Mouse (Mus musculus): ENCODE results near the gene Egln1. TPM values are rescaled to one million over a fixed set of nuclear protein-coding genes. Genes with fewer than 3 reads are reported as not detected.

The Egln1 gene
- polyA plus RNA-seq, 1 experiment = 59.4 TPM

DNA sequence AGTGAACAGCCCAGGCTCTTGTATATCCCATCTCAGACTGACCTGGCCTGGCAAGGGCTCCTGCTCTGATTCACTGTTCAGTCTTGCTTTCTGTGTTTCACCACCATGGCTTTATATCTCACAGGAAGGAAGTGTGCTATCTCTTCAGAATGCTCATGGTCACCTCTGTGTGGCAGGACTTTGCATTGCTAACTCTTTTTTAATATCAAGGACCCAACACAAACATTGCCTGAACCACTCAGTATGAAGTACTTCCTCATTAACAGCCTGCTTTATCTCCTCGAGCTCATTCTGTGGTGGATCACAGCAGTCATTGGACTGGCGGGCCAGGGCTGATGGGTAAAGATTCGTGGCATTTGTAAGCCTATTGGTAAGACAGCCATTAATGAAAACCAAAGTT is 82.5 kb downstream of the Egln1 start:
- H3K4me1 ChIP-seq (ENCODE audit: control insufficient read depth, insufficient read depth, low read length) = peaks cover 3% of the 10 kb centered on the region
- no peak overlapping the region for H3K27ac ChIP-seq (ENCODE audit: insufficient read depth, low read length)
- H3K4me3 ChIP-seq (ENCODE audit: insufficient read depth, low read length) = no peak overlapping the region
- TF ChIP-seq CTCF (IDR thresholded peaks at IDR 0.05; ENCODE audit: extremely low read depth, insufficient read depth, low read length) (no peak), POLR2A (IDR thresholded peaks at IDR 0.05; ENCODE audit: extremely low read depth, insufficient read depth, low read length) (no peak)

DNA sequence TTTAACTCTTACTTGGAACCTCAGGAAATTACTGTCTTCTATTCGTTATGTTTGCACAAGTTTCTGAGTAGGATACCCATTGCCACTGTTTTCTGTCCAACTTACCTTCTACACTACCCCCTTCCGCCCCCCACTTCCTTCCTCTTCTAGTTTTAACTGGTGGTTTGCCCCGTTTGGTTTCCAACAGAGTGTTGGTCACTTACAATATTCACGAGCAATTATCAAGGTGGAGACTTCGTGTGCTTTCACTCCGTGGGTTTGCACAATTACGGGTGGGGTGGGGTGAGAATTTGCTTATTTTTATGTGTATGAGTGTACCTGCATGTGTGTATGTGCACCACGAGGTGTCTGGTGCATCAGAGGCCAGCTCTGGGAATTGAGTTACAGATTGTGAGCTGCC is 85.4 kb downstream of the Egln1 start:
- Histone ChIP-seq H3K27ac (ENCODE audit: insufficient read depth, low read length) (no peak overlapping the region), H3K4me3 (ENCODE audit: insufficient read depth, low read length) (peak overlapping the region; percentile 85), H3K4me1 (ENCODE audit: control insufficient read depth, insufficient read depth, low read length) (peaks cover 3% of the 10 kb centered on the region)
- TF ChIP-seq CTCF (IDR thresholded peaks at IDR 0.05; ENCODE audit: extremely low read depth, insufficient read depth, low read length) (no peak), POLR2A (IDR thresholded peaks at IDR 0.05; ENCODE audit: extremely low read depth, insufficient read depth, low read length) (no peak)

DNA sequence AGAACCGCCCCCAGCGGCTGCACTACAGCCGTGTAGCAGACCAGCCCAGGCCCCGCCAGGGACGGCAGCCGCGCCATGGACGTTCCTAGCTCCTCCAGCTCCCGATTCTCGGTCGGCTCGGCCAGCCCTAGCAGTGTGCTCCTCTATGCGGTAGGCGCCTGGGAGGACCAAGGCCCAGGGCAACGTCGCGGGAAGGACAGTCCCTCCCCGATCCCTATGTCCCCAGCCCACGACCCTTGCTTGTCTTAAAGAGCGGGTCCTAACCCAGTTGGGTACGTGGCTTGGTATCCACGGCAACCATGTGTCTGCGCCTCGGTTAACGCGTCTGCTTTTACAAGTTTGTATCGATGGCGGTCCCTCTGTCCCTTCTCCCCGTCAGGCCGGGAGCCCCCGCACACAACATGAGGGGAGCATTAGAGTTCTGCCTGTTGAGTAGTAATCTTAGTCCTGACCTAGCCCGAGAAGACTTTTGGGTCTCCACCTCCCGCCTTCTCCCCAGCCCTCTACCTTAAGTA is 85.9 kb downstream of the Egln1 start:
- TF ChIP-seq POLR2A (IDR thresholded peaks at IDR 0.05; ENCODE audit: extremely low read depth, insufficient read depth, low read length) = no peak
- TF ChIP-seq CTCF (IDR thresholded peaks at IDR 0.05; ENCODE audit: extremely low read depth, insufficient read depth, low read length) = no peak
- H3K4me3 ChIP-seq (ENCODE audit: insufficient read depth, low read length) = peak overlapping the region; percentile 85
- peaks cover 3% of the 10 kb centered on the region for H3K4me1 ChIP-seq (ENCODE audit: control insufficient read depth, insufficient read depth, low read length)
- H3K27ac ChIP-seq (ENCODE audit: insufficient read depth, low read length) = peak overlapping the region; percentile 20

DNA sequence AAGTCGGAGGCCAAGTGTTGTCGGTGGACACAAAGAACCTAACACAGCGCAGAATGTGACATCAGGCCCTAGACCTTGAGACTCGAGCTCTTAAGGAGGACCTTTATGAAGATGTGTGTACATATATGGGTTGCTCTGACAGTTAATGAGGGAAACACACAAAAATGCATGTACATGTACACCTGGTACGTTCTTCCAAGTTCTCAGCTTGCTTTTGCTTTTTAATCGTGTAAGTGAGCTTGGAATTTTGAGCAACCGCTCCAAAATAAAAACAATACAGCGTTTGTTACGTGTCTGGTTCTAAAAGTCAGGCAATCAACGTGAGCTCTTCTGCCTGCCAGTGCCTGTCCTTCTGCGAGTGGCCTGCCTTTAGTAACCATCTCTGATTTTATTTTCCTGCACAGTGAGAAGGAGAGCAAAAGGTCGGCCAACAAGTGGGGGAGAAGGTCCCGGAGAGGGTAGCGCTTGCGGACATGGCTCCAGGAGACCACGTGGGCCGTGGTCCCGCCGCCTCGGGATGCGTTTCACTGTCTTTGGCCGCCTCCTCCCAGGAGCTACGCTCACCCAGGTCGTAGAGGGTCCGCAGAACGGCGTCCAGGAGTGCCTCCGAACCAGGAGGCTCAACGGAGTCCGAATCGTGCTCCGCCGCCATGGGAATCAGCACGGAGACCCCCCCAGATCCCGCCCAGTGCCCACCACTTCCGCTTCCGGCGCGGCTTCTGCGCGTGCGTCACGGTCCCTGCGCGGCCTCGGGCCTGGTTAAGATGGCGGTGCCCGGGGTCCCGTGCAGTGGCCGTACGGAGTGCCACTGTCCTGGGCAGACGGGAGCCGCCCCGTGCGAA is 86.6 kb downstream of the Egln1 start, which contains the start of the genes Gnpat and 2810004N23Rik:
TSS of gene Gnpat (plus strand) at position 713 of the 842 bp plus-strand sequence.
TSS of gene 2810004N23Rik (minus strand) at position 800 of the 842 bp plus-strand sequence.
- Histone ChIP-seq H3K27ac (ENCODE audit: insufficient read depth, low read length) (peak within 1 kb of the TSS; percentile 64), H3K4me3 (ENCODE audit: insufficient read depth, low read length) (peak within 1 kb of the TSS; percentile 85), H3K4me1 (ENCODE audit: control insufficient read depth, insufficient read depth, low read length) (peaks cover 3% of the 10 kb centered on the region)
- peak; percentile 81 for TF ChIP-seq POLR2A (IDR thresholded peaks at IDR 0.05; ENCODE audit: extremely low read depth, insufficient read depth, low read length)
- no peak for TF ChIP-seq CTCF (IDR thresholded peaks at IDR 0.05; ENCODE audit: extremely low read depth, insufficient read depth, low read length)

DNA sequence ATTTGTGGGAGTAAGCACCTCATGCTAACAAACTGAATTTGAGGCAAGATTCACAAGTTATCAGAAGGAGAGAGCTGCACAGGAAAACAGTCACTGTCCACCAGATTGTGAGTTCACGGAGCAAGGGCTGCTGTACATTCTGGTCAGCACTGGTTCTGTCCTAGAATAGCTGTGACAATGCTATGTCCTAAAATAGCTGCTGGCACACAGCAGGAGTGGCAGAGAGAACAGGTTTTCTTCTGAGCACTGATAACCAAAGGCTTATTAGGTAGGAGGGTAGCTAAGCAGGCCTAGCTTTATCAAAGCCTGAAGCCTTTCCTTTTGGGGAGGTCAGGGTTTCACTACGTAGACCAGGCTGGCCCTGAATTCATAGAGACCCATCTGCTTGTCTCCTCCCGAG is 88.9 kb downstream of the Egln1 start:
- H3K27ac ChIP-seq (ENCODE audit: insufficient read depth, low read length) = no peak overlapping the region
- TF ChIP-seq CTCF (IDR thresholded peaks at IDR 0.05; ENCODE audit: extremely low read depth, insufficient read depth, low read length) = no peak
- no peak for TF ChIP-seq POLR2A (IDR thresholded peaks at IDR 0.05; ENCODE audit: extremely low read depth, insufficient read depth, low read length)
- peaks cover 3% of the 10 kb centered on the region for H3K4me1 ChIP-seq (ENCODE audit: control insufficient read depth, insufficient read depth, low read length)
- H3K4me3 ChIP-seq (ENCODE audit: insufficient read depth, low read length) = no peak overlapping the region

DNA sequence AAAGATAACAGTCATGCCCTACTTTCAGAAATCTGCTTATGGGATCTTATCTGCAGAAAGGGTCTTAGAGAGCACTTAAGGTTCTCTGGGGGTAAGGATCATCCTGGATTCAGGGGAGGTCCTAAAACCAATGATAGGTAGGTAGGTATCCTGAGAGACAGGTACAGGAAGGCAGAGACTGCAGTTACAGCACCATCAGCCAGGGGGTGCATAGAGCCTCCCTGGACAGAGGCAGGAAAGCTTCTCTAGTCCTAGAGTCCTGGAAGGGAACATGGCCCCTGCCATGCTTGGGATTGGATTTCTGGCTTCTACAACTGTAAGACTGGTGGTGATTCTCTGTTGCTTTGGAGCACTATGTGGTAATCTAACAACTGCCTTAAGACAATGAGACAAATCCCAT is 89.7 kb downstream of the Egln1 start:
- peak; percentile 25; the same call in 1 of the 2 replicates for TF ChIP-seq CTCF (IDR thresholded peaks at IDR 0.05; ENCODE audit: extremely low read depth, insufficient read depth, low read length)
- TF ChIP-seq POLR2A (IDR thresholded peaks at IDR 0.05; ENCODE audit: extremely low read depth, insufficient read depth, low read length) = no peak
- no peak overlapping the region for H3K4me3 ChIP-seq (ENCODE audit: insufficient read depth, low read length)
- no peak overlapping the region for H3K27ac ChIP-seq (ENCODE audit: insufficient read depth, low read length)
- H3K4me1 ChIP-seq (ENCODE audit: control insufficient read depth, insufficient read depth, low read length) = peaks cover 3% of the 10 kb centered on the region

Other genes starting within 250 kb of the Egln1 start
- 41.3 and 42.6 TPM in 2 replicates for gene Ttc13, start 227.3 kb downstream of the Egln1 start, polyA plus RNA-seq (2012; rRNA removed)
- gene Arv1, start 227.2 kb downstream of the Egln1 start, polyA plus RNA-seq (2012; rRNA removed) = 18.5 and 21.1 TPM in 2 replicates
- gene Fam89a, start 197.5 kb downstream of the Egln1 start, polyA plus RNA-seq (2012; rRNA removed) = 1.1 and 1.7 TPM in 2 replicates
- 1.3 and 1.4 TPM in 2 replicates for gene Trim67, start 156.2 kb downstream of the Egln1 start, polyA plus RNA-seq (2012; rRNA removed)
- gene Gnpat, start 86.3 kb downstream of the Egln1 start, polyA plus RNA-seq (2012; rRNA removed) = 87.9 and 95.0 TPM in 2 replicates
- gene 2810004N23Rik, start 86.2 kb downstream of the Egln1 start, polyA plus RNA-seq (2012; rRNA removed) = 16.7 and 17.1 TPM in 2 replicates
- 14.6 and 16.3 TPM in 2 replicates for gene Exoc8, start 51.6 kb downstream of the Egln1 start, polyA plus RNA-seq (2012; rRNA removed)
- gene Sprtn, start 51.4 kb downstream of the Egln1 start, polyA plus RNA-seq (2012; rRNA removed) = 16.3 and 17.3 TPM in 2 replicates
- 220 and 231 TPM in 2 replicates for gene Tsnax, start 63.7 kb upstream of the Egln1 start, polyA plus RNA-seq (2012; rRNA removed)
- gene Disc1, start 104.9 kb upstream of the Egln1 start, polyA plus RNA-seq (2012; rRNA removed) = 0.65 and 1.0 TPM in 2 replicates

All from cortical plate, adult 2 months (tissue).